Mouse (Mus musculus): ENCODE measurements around the gene Ror1.

- no peak for TF ChIP-seq CTCF (IDR thresholded peaks at IDR 0.05; ENCODE audit: borderline replicate concordance, extremely low read depth, insufficient read depth, insufficient read length)
- no peak for TF ChIP-seq POLR2A (IDR thresholded peaks at IDR 0.05; ENCODE audit: borderline replicate concordance, extremely low read depth, insufficient read depth, insufficient read length, poor library complexity, severe bottlenecking)
Measured at GRCm38 (mm10) chr4:100488447-100488846, 392.9 kb downstream of the Ror1 start.

All from brain, embryonic 14.5 days (tissue).